Mouse (Mus musculus) right cerebral cortex, adult 2 months (tissue): ENCODE measurements around the gene Fbxw5.
"Not testable (repeated sequence)": the region's sequence is repeated elsewhere in the genome, so short reads cannot be mapped to it uniquely, and the experiment has no call there.

Source experiments
- DNase-seq, 2 experiments: peaks; one replicate each; pipeline ENCODE4 v3.0.0; 2021 to 2022; ENCODE audit warnings: low spot score in 2 of 2

The Fbxw5 gene

DNA sequence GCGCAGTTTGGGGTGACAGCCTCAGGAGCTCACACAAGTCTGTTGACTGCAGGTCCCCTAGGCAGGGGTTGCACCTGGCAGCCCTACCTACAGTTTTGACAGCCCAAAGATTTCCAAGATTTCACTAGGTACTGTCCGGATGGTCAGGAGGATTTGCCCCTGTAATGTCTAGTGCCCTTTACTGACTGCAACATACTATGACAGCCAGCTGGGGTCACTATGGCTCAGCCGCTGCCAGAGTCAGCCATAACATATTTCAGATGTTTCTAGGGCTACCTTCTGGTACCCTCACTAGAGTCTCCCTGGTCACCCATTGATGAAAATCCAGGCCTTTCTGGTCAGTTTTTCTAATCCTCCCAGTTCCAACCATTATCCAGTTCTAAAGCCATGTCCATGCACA is 9.4 kb downstream of the Fbxw5 start:
- no peak for DNase-seq

DNA sequence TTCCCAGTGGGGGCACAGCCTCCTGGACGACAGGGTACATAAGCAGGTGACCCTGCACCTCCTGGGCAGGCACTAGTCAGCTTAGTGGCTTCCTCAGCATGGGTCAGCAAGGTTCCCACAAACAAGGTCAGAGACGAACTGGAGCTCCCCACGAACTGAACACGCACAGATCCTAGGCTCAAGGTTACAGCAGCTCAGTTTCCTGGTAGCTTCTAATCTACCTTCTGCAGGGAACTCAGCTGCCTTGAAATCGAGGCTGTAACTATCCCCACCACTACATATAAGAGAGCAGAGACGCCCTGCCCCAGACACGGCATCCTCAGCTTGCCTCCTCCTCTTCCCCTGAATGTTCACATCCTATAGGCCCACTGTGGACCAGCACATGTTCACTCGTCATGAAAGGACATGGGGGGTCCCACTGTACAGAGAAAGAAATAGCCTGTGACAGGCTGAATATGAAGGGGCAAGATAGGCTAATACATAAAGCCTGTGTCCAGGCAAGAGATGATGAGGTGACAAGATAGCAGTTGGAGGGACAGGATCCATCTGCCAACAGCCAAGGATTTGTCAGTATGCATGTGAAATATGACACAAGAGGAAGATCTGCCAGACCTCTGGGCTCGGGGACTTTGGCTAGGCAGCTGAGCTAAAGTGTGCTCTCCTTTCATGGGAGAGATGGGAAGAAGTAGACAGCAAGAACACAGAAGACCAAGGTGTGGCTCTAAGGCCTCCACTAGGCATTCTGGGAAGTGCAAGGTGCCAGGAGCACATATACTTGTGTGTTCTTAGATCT is 26.2 kb downstream of the Fbxw5 start:
- DNase-seq = no peak

DNA sequence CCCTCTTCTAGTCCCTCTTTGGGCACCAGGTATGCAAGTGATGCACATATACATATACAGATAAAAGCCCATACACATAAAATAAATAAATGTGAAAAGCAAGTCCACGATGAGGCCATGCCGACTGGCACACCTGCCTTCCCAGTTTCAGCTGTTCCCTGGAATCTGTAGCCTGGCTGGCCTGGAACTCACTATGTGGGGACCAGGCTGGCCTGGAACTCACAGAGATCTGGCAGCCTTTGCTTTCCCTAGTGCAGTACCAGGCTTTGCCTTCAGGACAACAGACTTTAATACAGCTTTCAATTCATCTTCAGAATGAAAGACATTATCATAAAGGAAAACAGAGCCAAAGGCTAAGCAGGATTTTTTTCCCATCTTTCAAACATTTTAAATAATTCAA is 33.2 kb downstream of the Fbxw5 start:
- no peak for DNase-seq

DNA sequence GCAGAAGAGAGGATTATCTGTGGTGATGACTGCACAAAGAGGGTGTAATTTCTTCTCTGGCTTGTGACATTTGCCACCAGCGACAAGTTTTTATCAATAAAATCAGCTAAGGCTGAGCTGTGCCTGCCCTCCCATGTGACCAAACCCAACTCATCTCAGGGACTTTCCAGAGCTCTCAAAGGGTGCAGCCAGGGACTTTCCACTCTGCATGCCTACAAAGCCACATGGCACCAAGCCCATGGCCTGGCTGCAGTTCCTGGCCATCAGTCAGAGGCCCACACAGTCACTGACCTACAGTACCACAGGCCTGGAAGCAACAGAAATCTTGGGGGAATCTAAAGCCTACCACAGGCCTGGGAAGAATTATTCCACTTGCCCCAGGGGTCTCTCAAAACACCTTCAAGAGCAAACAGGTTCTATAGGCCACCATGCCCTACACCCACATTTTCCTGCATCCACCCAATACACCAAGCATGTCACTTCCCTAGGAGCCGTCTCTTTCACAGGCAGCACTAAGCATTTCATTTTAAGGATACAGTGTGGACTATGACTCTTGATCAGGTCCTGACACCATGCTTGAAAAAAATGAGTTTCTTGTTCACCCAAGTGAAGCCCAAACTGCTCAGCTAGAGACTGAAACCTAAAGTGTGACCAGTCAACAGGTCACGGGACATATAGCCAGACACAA is 33.8 kb downstream of the Fbxw5 start:
- DNase-seq = peak in 1 of 2 experiments; percentile 35

DNA sequence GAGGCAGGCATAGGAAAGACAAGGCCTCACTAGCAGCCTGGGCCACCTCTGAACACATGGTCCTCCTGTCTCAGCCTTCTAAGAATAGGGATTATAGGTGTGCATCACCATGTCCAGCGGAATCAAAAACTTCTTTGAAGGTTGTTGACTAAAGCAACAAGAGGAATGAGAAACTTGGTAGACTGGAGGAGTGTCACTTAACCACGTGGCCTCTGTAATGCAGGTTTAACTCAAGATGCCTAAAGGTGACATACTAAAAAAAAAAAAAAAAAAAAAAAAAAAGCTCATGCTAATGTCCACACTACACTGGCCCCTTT is 34.3 kb downstream of the Fbxw5 start:
- DNase-seq = no peak

DNA sequence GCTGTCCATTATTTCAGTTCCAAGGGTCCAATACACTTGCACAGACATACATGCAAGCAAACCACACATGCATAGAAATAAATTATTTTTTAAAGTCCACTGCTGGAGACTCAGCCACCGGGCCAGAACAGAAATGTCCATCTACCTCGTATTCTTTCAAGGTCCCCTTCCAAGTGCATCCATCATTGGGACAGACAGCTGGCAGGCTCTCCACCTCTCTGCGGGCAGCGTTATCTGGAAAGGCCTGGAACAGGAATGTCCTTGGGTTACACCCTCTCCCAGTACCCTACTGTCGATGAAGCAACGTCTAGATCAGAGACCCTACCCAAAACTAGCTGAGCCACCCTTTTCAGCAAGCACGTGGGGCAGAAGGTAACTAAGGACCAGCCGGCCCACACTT is 36.0 kb downstream of the Fbxw5 start:
- DNase-seq = no peak

DNA sequence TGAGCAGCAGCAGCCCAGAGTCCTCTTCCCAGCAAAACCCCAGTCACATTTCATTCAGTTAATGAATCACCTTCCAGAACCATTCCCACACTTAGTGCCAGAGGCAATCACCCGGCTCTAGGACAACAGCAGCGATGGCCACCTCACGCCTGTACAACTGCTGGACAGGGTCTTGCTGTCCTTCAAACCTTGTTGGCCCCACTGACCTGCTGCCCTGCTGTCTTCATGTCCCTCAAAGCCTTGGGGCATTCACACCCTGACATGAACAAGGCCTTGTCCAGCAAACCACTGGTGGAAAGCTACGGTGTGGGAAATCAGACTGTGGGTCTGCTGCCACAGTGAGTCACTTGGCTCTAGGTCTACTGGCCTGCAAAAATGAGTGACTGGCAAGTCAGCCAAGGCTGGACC is 40.0 kb downstream of the Fbxw5 start:
- DNase-seq = no peak

DNA sequence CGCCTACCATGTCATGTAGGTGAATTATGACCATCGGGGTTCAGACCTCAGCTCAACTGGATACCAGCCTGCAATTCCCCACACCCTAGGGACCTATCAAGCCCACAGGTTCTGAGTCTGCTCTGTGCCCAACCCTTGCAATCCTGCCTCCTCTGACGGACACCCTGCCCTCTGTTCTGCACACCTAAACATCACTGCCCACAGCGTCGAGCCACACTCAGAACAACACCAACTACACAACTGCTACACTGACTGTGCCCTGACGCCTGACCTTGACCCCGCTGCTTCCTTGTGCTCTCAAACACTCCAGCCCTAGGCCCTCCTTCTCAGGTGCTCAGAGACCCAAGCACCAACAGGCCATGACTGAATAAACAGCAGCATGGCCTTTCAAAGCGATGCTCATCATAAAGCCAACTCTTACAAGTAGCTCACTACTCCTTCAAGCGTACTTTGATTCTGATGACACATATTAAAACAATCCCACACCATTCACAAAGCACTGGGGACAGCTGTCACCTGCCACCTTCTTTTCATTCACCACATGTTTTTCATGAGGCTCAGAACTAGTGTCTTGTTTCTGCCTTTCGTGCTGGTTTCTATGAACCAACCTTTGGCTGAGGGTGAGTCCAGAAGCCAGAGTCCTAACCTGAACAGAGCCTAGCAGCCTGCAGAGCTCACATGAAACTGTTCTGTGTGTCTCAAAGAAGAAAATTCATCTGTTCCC is 41.3 kb downstream of the Fbxw5 start:
- DNase-seq = no peak

DNA sequence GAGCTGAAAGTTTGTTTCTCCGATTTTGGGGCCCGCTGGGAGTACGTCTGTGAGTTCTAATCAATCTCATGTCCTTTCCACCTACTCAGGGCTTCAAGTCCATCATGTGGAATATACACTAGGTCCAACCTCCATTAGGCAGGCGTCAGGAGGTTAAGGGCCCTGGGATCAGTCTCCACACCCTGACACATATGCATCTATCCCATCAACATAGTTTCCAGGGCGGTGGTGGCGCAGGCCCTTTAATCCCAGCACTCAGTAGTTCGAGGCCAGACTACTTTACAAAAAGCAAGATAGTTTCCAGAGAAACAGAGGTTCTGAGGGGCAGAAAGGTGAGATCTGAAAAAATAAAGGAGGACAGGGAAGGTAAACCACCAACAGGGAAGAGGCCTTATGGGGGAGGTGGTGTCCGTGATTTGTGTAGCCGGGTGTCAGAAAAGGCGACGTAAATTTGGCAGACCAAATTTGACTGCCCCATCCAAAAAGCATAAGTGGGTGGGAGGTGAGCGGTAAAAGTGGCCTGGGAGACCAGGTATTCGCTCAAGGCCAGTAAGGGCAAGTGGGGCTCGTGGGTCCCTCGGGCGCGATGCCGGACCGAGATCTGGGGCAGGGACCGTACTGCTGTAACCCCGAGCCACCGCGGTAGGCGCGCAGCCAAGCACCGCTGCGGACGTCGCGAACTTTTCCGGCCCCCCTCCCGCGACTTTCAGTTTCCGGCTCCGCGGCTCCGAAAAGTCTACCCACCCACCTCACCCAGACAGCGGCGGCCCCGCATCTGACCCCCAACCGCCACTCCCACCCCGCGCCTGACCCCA is 45.7 kb downstream of the Fbxw5 start:
- peak in 1 of 2 experiments; percentile 33 for DNase-seq

DNA sequence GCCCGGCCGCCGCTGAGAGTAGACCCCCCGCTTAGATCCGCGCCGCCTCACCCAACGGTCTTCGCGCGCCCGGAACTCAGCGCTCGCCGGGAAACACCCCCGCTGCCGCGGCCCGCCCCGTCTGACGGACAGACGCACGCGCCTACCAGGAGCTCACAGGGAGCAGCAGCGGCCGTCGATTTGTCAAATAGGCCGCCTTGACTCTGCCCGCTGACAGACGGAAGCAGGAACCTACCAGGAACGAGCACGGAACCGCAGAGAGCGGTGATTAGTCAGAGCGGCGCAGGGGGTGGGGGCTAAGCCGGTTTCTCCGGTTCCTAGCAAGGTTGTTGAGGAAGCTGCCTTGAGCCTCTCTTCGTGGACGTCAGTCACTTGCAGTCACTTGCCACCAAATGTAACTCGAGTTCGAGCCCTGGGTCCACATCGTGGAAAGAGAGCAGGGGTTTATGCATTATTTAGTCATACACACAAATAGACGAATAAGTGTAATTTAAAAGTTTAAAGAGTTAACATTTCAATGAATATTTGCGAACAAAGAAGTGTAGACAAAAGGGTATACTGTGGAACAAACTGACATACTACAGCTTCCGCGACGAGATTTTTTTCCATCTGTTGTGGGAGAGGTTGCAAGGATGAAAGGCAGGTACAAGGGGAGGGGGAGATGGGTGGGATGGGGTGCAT is 46.4 kb downstream of the Fbxw5 start, which contains the start of gene Traf2:
Traf2 (minus strand) TSS at position 130 of the 681 bp plus-strand sequence.
- peak; percentile 99 to 100 for DNase-seq

DNA sequence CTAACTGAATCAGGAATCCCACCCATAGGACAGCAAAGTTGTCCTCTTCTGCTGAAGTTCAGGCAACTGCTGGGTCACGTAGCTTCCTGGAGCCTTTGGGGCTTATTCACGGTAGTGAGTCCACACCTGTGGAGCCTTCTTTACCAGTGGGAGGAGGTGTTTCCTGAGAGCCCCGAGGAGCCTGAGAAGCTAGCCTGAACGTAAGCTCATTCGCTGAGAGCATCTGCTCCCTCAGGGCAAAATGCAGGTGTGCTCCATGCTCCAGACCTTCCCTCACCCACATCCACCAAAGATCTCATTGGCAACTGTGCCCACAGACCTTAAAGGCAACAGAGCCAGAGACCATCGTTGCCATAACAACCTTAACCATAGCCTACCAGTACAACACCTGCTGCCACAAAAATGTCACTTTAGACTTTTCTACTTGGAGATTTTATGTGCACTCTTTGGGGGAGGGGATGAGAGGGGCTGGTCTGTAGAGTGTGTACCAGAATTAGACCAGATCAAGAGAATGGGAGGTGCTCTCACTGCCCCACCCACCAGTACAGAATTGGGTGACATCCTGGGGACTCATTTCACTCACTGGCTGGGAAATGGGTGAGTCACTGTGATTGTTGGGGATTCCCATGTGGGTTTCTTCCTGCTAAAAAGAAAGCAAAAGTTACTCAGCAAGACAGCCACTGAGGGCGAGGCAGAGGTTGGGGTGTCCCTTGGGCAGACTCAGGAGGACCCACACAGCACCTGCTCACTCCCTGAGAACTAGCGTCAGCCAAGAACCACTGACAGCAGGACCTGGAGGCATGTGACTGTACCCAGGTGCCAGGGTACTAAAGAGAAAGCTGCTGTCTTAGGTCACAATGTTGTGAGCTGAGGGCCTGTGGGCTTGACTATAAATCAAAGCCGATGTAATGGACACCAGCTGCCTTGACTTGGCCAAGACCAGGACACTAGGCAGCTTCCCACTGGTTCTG is 48.8 kb downstream of the Fbxw5 start:
- DNase-seq = no peak

DNA sequence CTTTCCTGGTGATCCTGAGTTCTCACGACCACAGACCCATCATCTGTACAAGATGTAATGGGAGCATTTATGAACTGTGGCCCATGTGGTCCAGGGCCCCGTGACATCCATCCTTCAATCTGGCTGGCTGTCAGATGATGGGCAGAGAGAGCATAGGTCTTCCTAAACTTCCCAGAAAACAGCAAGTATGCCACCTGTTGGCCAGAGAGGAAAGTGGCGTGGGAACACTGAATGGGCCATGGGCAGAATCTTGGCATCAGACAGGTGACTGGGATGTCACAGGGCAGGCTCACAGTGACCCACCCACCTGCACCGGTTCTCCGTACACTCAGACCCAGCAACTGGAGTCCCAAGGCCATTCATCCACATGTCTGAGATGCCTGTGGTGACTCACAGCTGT is 50.6 kb downstream of the Fbxw5 start:
- peak; percentile 41 to 45 for DNase-seq

DNA sequence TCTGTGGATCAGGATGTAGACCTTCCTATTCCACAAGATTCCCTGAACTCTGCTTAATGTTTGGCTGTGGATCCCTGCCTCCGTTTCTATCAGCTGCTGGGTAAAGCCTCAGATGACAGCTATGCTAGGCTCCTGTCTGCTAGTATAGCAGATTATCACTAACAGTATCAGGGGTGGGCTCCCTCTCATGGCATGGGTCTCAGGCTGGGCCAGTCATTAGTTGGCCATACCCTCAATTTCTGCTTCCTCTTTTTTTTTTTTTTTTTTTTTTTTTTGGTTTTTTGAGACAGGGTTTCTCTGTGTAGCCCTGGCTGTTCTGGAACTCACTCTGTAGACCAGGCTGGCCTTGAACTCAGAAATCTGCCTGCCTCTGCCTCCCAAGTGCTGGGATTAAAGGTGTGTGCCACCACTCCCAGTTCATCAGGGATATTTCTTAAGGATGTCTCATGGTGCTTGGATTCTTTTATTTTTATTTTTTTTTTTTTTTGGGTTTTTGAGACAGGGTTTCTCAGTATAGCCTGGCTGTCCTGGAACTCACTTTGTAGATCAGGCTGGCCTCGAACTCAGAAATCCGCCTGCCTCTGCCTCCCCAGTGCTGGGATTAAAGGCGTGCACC is 52.7 kb downstream of the Fbxw5 start:
- DNase-seq = not testable (repeated sequence)
